Mouse (Mus musculus): ENCODE measurements around the gene Slc25a22. TPM values are rescaled to one million over a fixed set of nuclear protein-coding genes. Genes with fewer than 3 reads are reported as not detected.

Slc25a22 gene
- 10.7 TPM for polyA plus RNA-seq (2015; fragmentation: Illumina TruSeq; extraction: RNeasy Lipid Tissue Mini Kit (QIAGEN cat#74804); ENCODE audit: insufficient read depth, low replicate concordance)

GRCm38 (mm10) chr7:141437178-141438120, at the start of gene Slc25a22:
TSS of gene Slc25a22 (minus strand) at chr7:141437892.

GRCm38 (mm10) chr7:141475011-141475804, 37.5 kb upstream of the Slc25a22 start, which contains the start of the genes Polr2l and Tspan4:
TSS of gene Polr2l (minus strand) at chr7:141475132.
TSS of gene Tspan4 (plus strand) at chr7:141475240.

GRCm38 (mm10) chr7:141467230-141468030, 29.7 kb upstream of the Slc25a22 start, which contains the start of gene Cd151:
TSS of gene Cd151 (plus strand) at chr7:141467392.

GRCm38 (mm10) chr7:141460391-141461113, 22.9 kb upstream of the Slc25a22 start, which contains the start of gene Cracr2b:
TSS of gene Cracr2b (plus strand) at chr7:141461094.

GRCm38 (mm10) chr7:141454967-141455551, 17.4 kb upstream of the Slc25a22 start, which contains the start of gene Pnpla2:
TSS of gene Pnpla2 (plus strand) at chr7:141455198.

GRCm38 (mm10) chr7:141447110-141447991, 9.7 kb upstream of the Slc25a22 start, which contains the start of gene Rplp2:
TSS of gene Rplp2 (plus strand) at chr7:141447370.

GRCm38 (mm10) chr7:141443828-141444237, 6.1 kb upstream of the Slc25a22 start, which contains the start of gene Pidd1:
TSS of gene Pidd1 (minus strand) at chr7:141444025.

GRCm38 (mm10) chr7:141429310-141429709, 8.4 kb downstream of the Slc25a22 start, which contains the start of gene Cend1:
TSS of gene Cend1 (minus strand) at chr7:141429491.

GRCm38 (mm10) chr7:141413809-141414584, 23.7 kb downstream of the Slc25a22 start, which contains the start of gene Gatd1:
TSS of gene Gatd1 (minus strand) at chr7:141414136.

GRCm38 (mm10) chr7:141391625-141392551, 45.8 kb downstream of the Slc25a22 start, which contains the start of gene Taldo1:
TSS of gene Taldo1 (plus strand) at chr7:141392199.

Other genes starting within 250 kb of the Slc25a22 start
- 16.9 TPM for gene Hras, start 243.9 kb downstream of the Slc25a22 start, polyA plus RNA-seq (2015; fragmentation: Illumina TruSeq; extraction: RNeasy Lipid Tissue Mini Kit (QIAGEN cat#74804); ENCODE audit: insufficient read depth, low replicate concordance)
- 1.5 TPM for gene Lrrc56, start 243.7 kb downstream of the Slc25a22 start, polyA plus RNA-seq (2015; fragmentation: Illumina TruSeq; extraction: RNeasy Lipid Tissue Mini Kit (QIAGEN cat#74804); ENCODE audit: insufficient read depth, low replicate concordance)
- gene Lmntd2, start 223.8 kb downstream of the Slc25a22 start, polyA plus RNA-seq (2015; fragmentation: Illumina TruSeq; extraction: RNeasy Lipid Tissue Mini Kit (QIAGEN cat#74804); ENCODE audit: insufficient read depth, low replicate concordance), result 2.9 TPM
- 3.6 TPM for gene Rassf7, start 222.0 kb downstream of the Slc25a22 start, polyA plus RNA-seq (2015; fragmentation: Illumina TruSeq; extraction: RNeasy Lipid Tissue Mini Kit (QIAGEN cat#74804); ENCODE audit: insufficient read depth, low replicate concordance)
- gene Phrf1, start 209.1 kb downstream of the Slc25a22 start, polyA plus RNA-seq (2015; fragmentation: Illumina TruSeq; extraction: RNeasy Lipid Tissue Mini Kit (QIAGEN cat#74804); ENCODE audit: insufficient read depth, low replicate concordance), result 70.7 TPM
- gene Irf7, start 171.4 kb downstream of the Slc25a22 start, polyA plus RNA-seq (2015; fragmentation: Illumina TruSeq; extraction: RNeasy Lipid Tissue Mini Kit (QIAGEN cat#74804); ENCODE audit: insufficient read depth, low replicate concordance), result 74.7 TPM
- gene Cdhr5, start 161.1 kb downstream of the Slc25a22 start, polyA plus RNA-seq (2015; fragmentation: Illumina TruSeq; extraction: RNeasy Lipid Tissue Mini Kit (QIAGEN cat#74804); ENCODE audit: insufficient read depth, low replicate concordance), result 0.19 TPM
- gene Sct, start 158.8 kb downstream of the Slc25a22 start, polyA plus RNA-seq (2015; fragmentation: Illumina TruSeq; extraction: RNeasy Lipid Tissue Mini Kit (QIAGEN cat#74804); ENCODE audit: insufficient read depth, low replicate concordance), result not detected
- gene Drd4, start 145.9 kb downstream of the Slc25a22 start, polyA plus RNA-seq (2015; fragmentation: Illumina TruSeq; extraction: RNeasy Lipid Tissue Mini Kit (QIAGEN cat#74804); ENCODE audit: insufficient read depth, low replicate concordance), result not detected
- 23.2 TPM for gene Deaf1, start 110.2 kb downstream of the Slc25a22 start, polyA plus RNA-seq (2015; fragmentation: Illumina TruSeq; extraction: RNeasy Lipid Tissue Mini Kit (QIAGEN cat#74804); ENCODE audit: insufficient read depth, low replicate concordance)
- gene Tmem80, start 110.2 kb downstream of the Slc25a22 start, polyA plus RNA-seq (2015; fragmentation: Illumina TruSeq; extraction: RNeasy Lipid Tissue Mini Kit (QIAGEN cat#74804); ENCODE audit: insufficient read depth, low replicate concordance), result 56.8 TPM
- gene Eps8l2, start 99.0 kb downstream of the Slc25a22 start, polyA plus RNA-seq (2015; fragmentation: Illumina TruSeq; extraction: RNeasy Lipid Tissue Mini Kit (QIAGEN cat#74804); ENCODE audit: insufficient read depth, low replicate concordance), result 0.76 TPM
- 140 TPM for gene Taldo1, start 45.7 kb downstream of the Slc25a22 start, polyA plus RNA-seq (2015; fragmentation: Illumina TruSeq; extraction: RNeasy Lipid Tissue Mini Kit (QIAGEN cat#74804); ENCODE audit: insufficient read depth, low replicate concordance)
- gene Gatd1, start 23.8 kb downstream of the Slc25a22 start, polyA plus RNA-seq (2015; fragmentation: Illumina TruSeq; extraction: RNeasy Lipid Tissue Mini Kit (QIAGEN cat#74804); ENCODE audit: insufficient read depth, low replicate concordance), result 38.7 TPM
- not detected for gene Cend1, start 8.4 kb downstream of the Slc25a22 start, polyA plus RNA-seq (2015; fragmentation: Illumina TruSeq; extraction: RNeasy Lipid Tissue Mini Kit (QIAGEN cat#74804); ENCODE audit: insufficient read depth, low replicate concordance)
- gene Pidd1, start 6.1 kb upstream of the Slc25a22 start, polyA plus RNA-seq (2015; fragmentation: Illumina TruSeq; extraction: RNeasy Lipid Tissue Mini Kit (QIAGEN cat#74804); ENCODE audit: insufficient read depth, low replicate concordance), result 4.4 TPM
- gene Rplp2, start 9.5 kb upstream of the Slc25a22 start, polyA plus RNA-seq (2015; fragmentation: Illumina TruSeq; extraction: RNeasy Lipid Tissue Mini Kit (QIAGEN cat#74804); ENCODE audit: insufficient read depth, low replicate concordance), result 512 TPM
- 29.7 TPM for gene Pnpla2, start 17.3 kb upstream of the Slc25a22 start, polyA plus RNA-seq (2015; fragmentation: Illumina TruSeq; extraction: RNeasy Lipid Tissue Mini Kit (QIAGEN cat#74804); ENCODE audit: insufficient read depth, low replicate concordance)
- gene Cracr2b, start 23.2 kb upstream of the Slc25a22 start, polyA plus RNA-seq (2015; fragmentation: Illumina TruSeq; extraction: RNeasy Lipid Tissue Mini Kit (QIAGEN cat#74804); ENCODE audit: insufficient read depth, low replicate concordance), result 4.5 TPM
- 31.2 TPM for gene Cd151, start 29.5 kb upstream of the Slc25a22 start, polyA plus RNA-seq (2015; fragmentation: Illumina TruSeq; extraction: RNeasy Lipid Tissue Mini Kit (QIAGEN cat#74804); ENCODE audit: insufficient read depth, low replicate concordance)
- 6.3 TPM for gene Polr2l, start 37.2 kb upstream of the Slc25a22 start, polyA plus RNA-seq (2015; fragmentation: Illumina TruSeq; extraction: RNeasy Lipid Tissue Mini Kit (QIAGEN cat#74804); ENCODE audit: insufficient read depth, low replicate concordance)
- 22.2 TPM for gene Tspan4, start 37.3 kb upstream of the Slc25a22 start, polyA plus RNA-seq (2015; fragmentation: Illumina TruSeq; extraction: RNeasy Lipid Tissue Mini Kit (QIAGEN cat#74804); ENCODE audit: insufficient read depth, low replicate concordance)
- 17.3 TPM for gene Chid1, start 102.0 kb upstream of the Slc25a22 start, polyA plus RNA-seq (2015; fragmentation: Illumina TruSeq; extraction: RNeasy Lipid Tissue Mini Kit (QIAGEN cat#74804); ENCODE audit: insufficient read depth, low replicate concordance)
- 27.2 TPM for gene Ap2a2, start 124.3 kb upstream of the Slc25a22 start, polyA plus RNA-seq (2015; fragmentation: Illumina TruSeq; extraction: RNeasy Lipid Tissue Mini Kit (QIAGEN cat#74804); ENCODE audit: insufficient read depth, low replicate concordance)
- gene Muc6, start 217.4 kb upstream of the Slc25a22 start, polyA plus RNA-seq (2015; fragmentation: Illumina TruSeq; extraction: RNeasy Lipid Tissue Mini Kit (QIAGEN cat#74804); ENCODE audit: insufficient read depth, low replicate concordance), result not detected